Mouse (Mus musculus): ENCODE measurements at regions not wholly inside any gene's neighbourhood (a gene's known extent, or its start where the extent isn't known, plus 50 kb on each side); places are given as distances from the start of the nearest gene placed in this dataset.

DNA sequence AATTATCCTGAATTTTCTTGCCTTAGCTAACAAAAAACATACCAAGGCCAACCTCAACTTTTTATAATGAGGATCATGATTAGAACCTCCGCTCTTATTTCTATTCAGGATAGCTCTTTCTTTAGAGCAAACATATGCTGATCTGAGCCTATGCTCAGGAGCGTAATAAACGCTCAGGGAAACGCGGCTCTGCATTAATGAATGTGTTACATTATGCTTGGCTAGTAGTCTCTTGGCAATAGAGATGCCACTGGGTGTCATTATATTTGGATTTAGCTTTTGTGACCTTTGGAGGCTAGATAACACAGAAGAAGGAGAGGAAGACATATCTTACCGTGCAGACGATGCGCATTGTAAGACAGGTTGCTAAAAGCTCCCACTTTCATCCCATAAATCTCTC is 246.4 kb upstream of the 4930583I09Rik start:
- TF ChIP-seq CTCF (IDR thresholded peaks at IDR 0.05; ENCODE audit: borderline replicate concordance, insufficient read depth, low read depth, low read length) (no peak), POLR2A (IDR thresholded peaks at IDR 0.05; ENCODE audit: borderline replicate concordance, insufficient read depth, low read length) (no peak)

Data from cerebellum, adult 2 months (tissue).